Mouse (Mus musculus) thymus, postnatal 25 days (tissue): ENCODE data around the gene Farsb.

Experiments
- DNase-seq: peaks from one replicate; pipeline ENCODE4 v3.0.0; 2022

The Farsb gene

DNA sequence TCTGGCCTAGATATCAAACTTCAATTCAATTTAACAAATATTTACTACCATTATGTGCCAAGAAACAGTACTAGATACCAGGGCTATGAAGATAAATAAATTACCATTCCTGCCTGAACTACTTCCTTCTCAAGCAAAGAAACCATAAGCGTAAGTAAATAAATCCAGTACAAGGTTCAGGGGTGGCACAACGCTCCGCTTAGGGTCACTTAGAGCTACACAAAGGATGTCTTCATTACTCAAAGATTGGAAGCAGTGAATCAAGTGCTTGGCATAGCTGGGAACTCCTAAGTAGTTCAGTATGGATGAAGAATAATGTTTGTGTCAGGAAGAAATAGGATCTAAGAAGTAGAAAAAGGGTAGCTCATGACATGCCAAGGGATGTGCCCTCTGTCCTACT, 5.3 kb downstream of the Farsb start:
- no peak for DNase-seq

DNA sequence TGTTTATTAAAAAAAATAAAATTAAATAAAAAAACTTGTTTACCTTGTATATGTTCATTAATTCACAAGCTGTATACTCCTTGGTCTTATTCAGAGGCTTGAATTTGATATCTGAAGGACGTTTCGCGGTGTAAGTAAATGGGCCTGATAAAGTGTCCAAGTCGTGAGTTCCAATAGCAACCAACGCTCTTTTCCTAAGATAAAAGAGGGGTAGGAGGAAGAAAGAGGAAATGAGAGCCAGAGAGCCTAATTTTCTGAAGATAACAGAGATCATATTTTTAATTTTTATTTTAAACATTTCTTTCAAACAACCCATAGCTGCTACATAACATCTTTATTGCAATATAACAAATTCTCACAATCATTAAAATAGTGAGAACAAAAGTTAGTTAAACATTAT, 16.3 kb downstream of the Farsb start:
- DNase-seq: no peak

DNA sequence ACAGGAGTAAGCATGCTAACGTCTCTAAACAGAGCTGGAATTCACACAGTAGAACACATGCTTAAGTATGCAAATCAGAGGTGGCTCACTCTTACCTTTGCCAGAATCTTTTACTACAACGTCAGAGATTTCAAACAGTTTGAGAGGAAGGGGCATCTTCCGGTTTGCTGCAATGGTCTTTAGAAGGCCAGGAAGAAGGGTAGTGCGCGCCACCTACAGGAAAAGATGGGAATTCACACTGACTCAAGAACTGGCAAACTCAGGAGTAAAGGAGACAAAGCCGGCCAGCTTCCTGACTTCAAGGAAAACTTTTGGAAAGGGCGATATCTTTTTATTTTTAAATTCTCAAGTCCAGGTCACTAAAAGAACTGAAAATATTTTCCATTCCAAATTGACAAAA, 34.0 kb downstream of the Farsb start:
- peak; percentile 6 for DNase-seq

DNA sequence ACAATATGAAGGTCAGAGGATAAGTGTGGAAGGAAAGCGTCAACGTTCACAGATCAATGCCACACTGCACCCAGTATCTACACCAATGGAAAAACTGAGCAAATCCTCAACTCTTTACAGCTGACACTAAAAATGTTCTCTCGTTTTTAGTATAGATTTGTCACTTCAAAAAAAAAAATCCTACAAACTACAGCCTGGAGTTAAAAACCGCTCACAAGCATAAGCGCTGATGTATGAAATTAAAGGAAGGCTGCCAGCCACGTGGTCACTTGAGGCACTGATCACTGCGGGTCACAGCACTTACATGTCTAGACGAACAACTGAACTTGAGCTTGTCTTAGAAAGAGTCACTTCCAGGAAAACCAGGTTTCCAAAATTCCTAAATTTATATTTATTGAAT, 34.8 kb downstream of the Farsb start:
- DNase-seq: no peak

DNA sequence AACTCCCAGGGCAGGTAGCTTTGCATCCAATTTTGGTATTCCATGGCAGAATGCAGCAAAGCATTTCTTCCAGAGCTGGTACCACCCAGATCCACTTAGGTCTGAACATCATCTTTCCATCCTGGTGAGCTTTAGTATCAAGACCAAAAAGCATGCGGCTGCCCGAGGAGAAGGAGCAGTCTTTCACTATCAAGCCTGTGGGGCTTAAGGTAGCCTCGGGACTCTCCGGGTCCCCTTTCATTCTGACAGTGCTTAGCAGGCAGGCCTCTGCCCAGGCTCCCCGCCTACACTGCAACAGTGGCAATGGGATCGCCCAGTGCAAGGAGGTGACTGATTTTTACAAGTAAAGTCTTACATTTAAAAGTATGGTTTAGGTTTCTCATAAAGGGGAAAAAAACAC, 36.2 kb downstream of the Farsb start:
- DNase-seq: no peak

DNA sequence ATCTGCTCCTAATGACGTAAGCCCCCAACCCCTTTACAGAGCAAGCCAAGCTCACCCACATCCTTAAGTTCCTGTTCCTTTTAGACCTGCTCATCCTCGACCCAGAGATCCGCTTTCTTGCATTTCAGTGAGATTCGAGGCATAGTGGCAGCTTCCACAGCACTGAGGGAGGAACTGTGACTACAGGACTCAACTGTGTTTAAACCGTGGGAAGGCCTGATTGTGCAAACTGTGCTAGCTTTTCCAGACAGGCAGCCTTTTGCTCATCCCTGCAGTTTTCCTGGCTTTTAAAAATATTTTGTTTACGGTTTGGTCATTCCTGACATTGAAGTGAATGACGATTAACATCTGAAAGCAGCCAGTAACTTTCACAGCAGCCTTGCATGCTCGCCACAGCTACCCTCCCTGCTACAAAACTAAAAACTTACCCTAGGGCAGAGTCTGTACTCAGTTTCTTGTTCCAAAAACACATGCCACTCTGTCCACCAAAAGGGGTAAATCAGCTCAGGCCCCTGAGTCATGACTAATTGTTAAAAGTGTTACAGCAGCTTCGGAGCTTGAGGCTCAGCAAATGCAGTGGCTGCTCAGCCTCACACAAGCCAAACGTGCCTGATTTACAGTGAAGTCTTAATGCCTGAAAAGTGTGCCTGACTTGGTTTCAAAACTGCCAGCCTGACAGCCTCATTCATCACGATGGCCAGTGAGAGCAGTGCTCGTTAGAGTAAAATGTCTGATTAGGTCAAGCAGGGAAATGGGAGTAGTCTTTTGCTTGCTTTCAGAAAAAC, 37.4 kb downstream of the Farsb start:
- DNase-seq: no peak

DNA sequence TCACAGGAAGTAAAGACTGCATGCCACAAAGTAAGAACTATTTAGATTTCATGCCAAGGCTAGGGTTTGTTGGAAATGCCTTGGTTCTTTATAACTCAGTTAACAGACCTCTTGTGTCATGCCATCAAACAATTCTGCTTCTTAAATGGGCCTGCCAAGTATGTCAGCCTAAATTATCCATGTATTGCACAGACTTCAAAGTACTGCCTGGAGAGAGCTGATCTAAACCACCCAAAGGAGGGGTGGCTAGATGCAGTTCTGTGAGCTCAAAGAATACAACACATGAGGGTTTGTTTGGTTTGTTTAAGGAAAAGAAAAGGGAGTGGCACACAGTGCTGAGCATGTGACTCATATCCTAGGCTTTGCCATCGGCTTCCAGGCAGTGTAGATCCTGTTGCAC, 40.6 kb downstream of the Farsb start:
- DNase-seq: no peak

DNA sequence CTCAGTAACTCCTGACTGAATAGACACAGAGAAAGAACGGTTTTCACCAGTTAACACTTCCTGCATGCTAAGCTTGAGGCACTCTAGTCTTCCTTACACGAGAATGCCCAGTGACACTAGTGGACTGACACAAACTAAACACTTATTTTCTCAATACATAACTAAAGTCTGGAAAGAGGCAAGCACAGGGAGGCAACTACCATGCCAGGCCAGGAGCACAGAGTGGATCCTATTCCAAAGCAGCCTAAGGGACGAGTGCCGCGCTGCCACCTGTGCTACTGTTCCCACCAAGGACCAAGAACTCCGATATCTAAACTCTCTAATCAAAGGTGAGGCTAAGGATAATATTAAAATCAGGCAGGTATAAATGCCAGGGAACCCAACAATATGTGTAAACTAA, 42.0 kb downstream of the Farsb start:
- no peak for DNase-seq

DNA sequence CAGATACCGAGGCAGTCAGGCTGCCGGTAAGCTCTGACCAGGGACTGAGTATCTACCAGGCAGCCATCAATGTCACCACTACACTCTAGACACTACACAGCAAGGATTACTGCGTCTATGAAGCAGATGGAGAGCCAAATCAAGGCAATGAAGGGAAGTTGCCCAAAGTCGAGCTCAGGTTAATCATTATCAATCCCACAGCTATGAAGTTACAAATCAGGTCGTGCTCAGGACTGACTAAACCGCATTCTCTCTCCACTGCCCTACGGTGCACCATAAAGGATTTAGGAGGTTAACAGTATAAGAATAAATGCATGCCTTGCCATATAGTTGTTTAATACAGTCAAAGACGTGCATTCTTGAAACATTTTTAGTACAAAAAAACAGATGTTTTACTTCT, 42.5 kb downstream of the Farsb start:
- no peak for DNase-seq

DNA sequence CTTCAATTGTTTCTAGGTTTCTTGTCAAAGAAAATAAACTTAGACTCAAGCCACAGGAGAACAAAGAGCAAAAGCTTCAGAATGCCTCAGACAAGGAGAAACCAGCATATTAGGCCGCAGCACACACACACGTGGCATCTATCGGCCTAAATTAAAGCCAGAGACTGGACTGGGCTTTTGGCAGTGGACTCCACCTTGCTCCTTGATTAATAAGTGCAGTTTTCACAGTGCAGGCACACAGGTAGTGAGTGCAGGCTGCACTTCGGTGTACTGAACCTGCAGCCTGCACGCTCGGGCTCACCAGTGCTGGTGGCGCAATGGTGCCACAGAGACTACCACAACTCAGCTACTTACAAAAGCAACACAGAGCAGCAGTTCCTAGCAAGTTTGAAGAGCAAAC, 45.6 kb downstream of the Farsb start:
- no peak for DNase-seq

DNA sequence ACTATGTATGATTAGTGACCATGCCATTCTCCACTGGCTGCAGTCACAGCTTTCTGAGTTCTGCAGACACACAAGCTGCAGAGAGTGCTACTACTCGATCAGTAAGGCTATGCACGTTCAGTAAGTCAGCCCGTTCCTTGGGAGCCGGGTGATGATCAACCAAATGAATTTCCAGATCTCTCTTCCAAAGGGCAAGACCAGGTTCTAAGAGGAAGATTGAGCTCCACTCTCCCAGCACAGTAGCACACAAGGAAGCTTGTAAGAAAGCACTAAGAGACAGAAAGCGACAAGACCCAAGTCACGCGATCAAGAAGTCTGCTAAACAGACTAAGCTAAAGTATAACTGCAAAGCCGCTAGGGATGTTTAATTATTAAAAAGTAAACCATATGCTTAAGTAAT, 48.0 kb downstream of the Farsb start:
- no peak for DNase-seq

DNA sequence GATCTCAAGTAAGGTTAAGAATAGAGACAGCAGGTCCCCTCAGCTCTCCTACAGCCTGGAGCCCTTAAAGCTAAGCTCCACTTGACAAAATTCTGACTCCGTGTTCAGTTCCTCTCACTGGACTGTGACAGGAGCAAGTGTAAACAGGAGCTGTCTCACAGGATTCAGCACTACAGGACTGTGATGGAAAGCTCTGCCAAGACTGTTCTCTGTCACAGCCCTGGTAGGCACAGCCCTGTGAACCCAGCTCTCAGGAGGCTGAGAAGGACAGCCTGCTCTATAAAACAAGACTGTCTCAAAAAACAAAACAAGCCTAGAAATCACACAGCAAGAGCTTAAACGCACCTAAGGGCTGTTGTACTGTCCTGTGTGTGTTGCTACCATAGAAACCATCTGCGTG, 51.5 kb downstream of the Farsb start:
- DNase-seq: no peak

DNA sequence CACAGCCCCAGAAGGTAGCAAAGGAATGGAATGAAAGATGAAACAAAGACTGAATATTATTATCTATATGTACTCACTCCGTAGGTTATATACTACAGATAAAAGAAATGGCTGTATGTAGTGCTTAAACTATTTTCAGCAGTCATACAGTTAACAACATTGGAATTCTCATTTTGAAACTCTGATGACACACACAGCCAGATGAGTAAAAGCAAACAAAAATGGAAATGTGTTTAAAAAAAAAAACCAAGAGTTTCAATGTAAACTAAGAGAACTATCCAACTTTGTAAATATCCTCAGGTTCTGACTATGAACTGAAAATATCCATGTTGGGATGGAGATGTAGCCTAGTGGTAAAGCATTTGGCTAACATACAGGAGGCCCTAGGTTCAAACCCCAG, 52.3 kb downstream of the Farsb start:
- no peak for DNase-seq

DNA sequence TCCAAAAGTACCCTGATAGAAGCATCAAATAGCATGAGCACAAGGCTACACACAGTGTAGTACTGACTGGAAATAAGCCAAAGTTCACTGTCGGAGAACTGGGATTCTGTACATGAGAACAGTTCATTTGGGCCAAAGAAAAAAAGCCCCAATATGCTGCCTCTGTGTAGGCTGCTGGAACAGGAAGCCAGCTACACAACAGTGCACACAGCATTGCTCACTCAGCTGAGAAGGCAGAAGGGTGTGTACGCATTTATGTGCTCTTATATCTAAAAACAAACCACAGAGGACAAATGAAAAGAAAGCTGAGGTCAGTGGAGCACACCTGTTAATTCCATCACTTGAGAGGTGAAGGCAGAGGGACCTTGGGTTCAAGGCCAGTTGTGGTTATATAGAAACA, 52.7 kb downstream of the Farsb start:
- DNase-seq: no peak

DNA sequence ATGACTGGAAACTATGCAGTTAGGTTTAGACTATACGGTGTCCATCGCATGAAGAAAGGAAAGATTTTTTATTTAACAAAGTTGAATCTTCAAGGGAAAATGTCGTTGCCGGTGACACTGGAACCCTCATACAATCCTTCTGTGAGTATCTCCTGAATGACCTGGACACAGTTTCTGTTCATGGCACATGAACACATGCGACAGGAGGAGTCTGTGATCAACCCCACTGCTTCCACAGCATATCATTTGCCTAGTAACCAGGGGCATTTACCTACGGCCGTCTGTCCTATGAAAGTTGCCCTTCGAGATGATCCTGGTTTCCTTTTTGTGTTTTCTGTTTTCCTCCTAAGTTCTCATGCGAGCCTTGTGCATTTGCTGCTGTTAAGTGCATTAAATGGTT, 55.2 kb downstream of the Farsb start:
- DNase-seq: no peak

DNA sequence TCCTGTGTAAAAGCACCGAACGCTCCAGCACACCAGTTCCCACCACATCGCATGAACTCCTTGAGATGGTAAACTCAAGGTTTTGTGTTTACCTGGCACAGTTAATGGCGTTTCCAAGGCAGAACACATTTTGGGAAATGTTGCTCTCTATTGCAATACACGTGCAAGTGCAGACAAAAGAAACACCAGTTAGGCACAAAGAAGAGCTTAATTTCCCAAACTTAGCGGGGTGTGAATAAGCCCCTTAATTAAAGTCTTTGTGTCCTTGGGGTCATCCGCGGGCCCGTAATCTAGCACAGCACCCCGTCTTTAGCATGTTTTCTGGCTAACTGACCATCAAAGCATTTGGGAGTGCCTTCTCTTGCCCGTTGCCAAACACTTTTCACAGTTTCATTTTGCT, 59.8 kb downstream of the Farsb start:
- DNase-seq: no peak

DNA sequence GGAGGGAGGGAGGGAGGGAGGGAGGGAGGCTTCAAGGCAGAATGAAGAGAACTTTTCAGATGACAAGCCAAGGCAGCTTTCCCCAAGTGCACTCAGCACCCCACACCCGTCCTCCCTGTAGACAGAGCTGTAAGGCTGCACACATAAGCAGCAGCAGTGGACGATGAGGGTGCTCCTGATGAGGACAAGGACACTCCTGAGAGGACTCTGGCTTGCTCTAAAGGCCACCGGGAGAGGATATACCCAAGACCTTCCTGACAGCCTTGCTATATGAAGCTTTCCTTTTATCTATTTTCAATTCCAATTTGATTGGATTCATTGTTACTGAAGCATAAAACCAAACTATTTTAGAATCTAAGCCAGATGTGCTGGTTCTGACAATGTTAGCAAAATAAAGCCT, 61.9 kb downstream of the Farsb start:
- no peak for DNase-seq

DNA sequence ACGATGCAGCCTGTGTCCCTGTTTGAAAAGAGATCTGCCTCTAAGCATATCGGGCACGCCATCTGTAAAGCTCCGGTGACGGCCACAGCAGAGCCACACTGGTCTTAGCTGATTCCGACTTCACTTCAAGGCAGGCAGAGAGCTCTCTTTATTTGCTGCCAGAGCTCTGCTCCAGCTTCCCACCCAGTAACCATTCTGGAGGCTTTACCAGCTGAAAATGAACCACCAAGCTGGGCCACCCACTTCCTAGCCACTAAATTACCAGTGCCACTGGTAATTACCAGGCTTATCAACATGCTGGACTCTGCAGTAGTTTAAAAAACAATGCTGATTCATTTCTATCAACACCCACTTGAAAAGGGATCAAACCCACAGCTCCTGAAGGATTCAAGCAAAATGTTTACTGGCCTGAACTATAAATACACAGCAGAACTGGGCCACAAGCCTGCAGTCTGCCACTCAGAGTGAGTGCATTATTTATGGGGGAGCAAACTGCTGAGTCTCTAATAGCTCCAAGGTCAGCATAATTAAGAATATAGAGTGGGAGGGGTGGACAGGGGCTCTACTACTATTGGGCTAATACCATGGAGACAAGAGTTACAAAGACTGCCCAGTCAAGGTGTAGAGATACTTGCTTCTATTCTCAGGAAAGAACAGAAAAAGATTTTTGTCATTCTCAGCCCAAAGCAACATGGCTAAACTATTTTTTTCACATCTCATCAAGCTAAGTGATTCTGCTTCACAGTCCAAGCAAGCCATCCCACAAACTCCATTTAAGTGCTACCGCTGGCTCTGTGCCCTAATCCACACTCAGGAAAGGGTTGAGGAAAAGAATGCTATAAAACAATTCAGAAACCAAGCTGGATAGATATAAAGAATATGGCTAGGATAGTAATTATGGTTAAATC, 62.6 kb downstream of the Farsb start:
- no peak for DNase-seq

DNA sequence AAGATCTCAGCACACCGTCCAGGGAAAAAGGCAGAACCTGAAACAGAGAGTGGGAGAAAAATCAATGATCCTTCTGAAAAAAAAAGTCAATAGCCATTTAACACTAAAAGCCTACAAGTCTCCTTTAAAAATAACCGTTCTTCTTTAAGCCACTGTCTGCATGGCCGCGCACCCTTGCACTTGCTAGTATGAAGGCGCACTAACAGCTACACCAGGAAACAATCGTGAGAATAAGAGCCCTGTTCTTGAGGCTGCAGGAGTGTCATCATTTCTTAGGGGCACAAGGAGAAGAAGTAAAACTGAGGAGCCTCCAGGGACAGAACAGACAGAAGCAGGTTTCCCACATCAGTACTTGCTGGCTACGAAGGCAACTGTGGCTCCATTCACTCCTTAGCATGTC, 63.4 kb downstream of the Farsb start:
- no peak for DNase-seq

DNA sequence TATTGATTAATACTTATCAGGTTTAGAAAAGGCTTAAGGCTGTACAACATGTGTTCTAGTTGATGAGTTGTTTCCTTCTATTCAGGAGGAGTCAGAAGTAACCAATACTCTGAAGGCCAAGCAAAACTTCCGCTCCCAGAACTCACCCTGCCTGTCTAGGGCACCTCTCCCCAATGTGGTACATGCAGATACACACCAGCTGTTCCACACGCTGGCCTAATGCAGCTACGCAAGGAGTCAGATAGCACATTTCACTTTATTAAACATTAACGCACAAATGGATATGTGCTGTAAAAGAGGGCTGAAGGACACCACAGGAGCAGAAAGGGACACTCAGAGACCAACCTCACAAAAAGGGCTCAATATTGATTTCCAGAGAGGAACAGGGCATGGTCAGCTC, 63.8 kb downstream of the Farsb start:
- no peak for DNase-seq

DNA sequence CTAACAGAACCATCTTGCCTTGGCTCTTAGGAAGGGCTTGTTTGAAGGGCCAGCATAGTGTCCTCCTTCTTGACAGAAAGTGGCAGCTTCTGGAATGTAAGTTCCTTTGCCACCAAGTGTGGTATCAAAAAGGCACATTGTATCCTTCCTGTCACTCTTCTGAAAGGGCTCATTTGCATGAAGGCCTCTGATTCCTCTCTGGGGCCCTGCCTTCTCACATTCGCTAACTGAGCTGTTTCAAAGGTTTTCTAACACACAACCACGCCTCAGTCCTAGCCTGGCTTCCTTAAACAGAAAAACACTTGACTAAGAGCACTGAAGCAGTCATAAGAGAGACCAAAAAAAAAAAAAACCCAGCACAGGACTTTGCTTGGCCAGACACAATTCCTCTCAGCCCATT, 66.1 kb downstream of the Farsb start:
- peak; percentile 6 for DNase-seq

DNA sequence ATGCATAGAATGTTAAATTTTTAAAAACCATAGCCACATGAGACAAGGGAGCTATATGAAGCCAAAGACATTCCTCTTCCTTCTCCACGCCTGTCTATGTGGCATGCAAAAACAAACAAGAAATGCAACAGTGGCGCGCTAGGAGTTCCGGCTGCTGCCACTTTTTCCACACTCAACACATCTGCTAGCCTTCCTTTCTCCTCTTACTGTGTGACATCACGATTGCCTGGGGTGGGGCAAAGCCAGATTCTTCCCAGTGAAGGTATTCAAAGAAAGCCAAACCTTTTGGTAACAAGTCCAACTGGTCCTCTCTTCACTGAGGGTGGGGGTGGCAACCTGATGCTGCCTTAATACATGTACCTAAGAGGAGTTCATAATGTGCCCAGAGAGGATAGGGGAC, 66.9 kb downstream of the Farsb start:
- no peak for DNase-seq

DNA sequence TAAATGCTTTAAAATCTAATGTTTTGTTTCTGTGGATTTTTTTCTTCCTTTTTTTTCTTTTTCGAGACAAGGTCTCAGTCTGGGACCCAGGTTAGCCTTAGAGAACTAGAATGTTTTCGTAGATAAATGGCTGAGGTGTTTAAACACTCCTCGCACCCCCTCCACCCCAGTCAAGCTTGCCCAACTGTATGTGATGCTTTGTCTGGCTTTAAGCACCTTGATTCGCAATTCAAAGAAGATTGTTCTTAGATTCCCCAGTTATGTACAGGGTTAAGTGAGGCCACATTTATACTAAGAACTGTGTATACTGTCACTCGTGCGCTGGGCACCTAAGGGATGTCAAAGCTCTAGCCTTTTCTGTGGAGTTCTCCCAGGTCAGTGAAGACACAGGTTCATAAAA, 68.4 kb downstream of the Farsb start:
- no peak for DNase-seq

DNA sequence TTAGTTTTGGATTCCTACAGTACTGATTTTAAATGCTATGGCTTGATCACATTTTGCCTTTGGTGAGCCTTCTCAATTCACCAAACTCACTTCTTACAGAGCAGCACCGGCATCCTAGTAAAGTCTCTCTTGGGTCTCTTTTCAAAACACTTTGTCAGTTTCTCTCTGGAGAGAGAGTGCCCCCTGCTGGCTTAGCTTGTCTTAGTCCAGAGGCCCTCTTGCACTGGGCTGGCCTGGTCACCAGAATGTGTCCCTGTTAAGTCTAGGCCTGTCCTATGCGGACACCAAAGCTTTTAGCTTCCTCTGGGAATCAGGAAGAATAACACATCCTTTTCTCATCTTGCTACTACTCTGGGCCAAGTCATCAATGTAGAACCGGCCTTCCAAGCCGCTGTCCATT, 69.1 kb downstream of the Farsb start:
- DNase-seq: peak; percentile 43
